Mouse (Mus musculus): ENCODE results near the gene Tmem39a. TPM values are rescaled to one million over a fixed set of nuclear protein-coding genes. Genes with fewer than 3 reads are reported as not detected.

Tmem39a gene
- polyA plus RNA-seq, 1 experiment from 2014 or later = 105 TPM

DNA sequence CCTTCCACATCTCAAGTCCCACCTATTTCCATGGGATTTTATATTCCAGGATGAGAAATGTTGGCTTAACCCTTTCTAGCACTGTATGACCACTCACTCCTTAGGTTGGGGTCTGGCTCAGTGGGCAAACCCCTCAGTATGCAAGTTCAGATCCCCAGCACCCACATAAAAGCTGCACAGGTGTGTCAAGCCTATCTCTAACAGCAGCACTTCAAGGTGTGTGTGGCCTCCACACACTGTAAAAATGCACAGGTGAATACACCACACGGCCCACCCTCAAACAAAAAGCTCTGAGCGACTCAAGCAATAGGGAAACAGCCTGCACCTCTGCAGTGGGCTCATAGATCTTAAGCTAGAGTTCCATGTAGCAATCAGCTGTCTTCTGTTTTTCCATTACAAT, 37.6 kb downstream of the Tmem39a start:
- H3K36me3 ChIP-seq = peaks cover 58% of the 10 kb centered on the region
- 89% methylated on average over 2 of the region's 2 CpGs for WGBS

DNA sequence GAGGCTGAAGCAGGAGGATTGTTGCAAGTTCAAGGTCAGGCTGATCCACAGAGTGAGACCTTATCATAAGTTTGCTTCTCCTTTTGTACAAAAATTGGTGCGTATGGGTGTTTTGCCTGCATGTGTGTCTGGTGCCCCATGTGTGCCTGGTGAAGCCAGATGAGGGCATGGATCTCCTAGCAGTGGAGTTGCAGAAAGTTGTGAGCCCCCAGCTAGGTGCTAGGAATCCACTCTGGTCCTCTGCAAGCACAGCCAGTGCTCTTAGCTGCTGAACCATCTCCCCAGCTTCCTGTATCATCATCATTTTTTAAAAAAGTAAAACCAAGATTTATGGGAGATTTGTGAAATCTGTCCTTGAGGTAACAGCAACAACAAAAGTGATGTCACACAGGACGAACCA, 38.2 kb downstream of the Tmem39a start:
- H3K36me3 ChIP-seq = peaks cover 58% of the 10 kb centered on the region
- 87% methylated on average over 2 of the region's 2 CpGs for WGBS

More for the DNA sequence above, 37.6 kb downstream of the Tmem39a start:
- DNase-seq (ENCODE audit: low spot score) = no peak
- H3K4me3 ChIP-seq = no peak overlapping the region
- H3K27ac ChIP-seq = no peak overlapping the region
- H3K27me3 ChIP-seq (ENCODE audit: insufficient read depth, poor library complexity, severe bottlenecking) = no peaks in the 10 kb centered on the region
- H3K9me3 ChIP-seq = no peaks in the 10 kb centered on the region
- H3K4me1 ChIP-seq = no peaks in the 10 kb centered on the region

DNA sequence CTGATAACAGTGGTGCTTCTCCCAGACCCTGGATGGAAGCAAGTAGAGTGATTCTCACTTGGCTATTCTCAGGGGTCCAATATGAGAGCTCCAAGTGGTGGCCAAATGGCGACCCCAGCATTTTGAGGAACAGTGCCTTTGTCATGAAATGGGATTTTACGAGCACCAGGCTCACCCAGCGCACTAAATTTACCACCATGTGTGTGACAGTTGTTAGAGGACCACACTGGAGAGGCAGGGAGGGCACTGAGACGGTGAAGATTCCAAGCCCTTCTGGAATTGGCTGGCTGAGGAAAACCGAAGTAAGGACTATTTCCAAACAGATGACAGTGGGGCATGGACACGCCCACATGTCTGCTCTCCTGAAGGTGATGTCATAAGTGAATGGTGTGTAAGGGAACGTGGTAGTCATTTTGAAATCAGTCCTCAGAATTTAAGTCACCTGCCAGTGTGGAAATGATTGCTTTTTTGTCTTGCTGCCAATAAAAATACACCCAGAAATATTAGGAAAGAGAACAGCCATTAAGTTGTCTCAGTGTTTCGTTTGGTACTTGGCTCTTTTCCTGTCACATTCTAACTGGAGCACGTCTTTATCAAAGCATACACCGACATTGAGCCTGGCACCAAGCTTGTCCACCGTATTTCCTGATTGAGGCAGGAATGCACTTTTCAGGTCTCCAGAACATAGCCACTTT, 40.6 kb downstream of the Tmem39a start:
- Histone ChIP-seq H3K4me3 (no peak overlapping the region), H3K27me3 (ENCODE audit: insufficient read depth, poor library complexity, severe bottlenecking) (no peaks in the 10 kb centered on the region), H3K4me1 (no peaks in the 10 kb centered on the region), H3K9me3 (no peaks in the 10 kb centered on the region), H3K27ac (no peak overlapping the region), H3K36me3 (peaks cover 64% of the 10 kb centered on the region)
- no peak for DNase-seq (ENCODE audit: low spot score)
- 75% methylated on average over 11 of the region's 11 CpGs for WGBS

More for the DNA sequence above, 38.2 kb downstream of the Tmem39a start:
- H3K9me3 ChIP-seq = no peaks in the 10 kb centered on the region
- no peak overlapping the region for H3K4me3 ChIP-seq
- no peak overlapping the region for H3K27ac ChIP-seq
- no peak for DNase-seq (ENCODE audit: low spot score)
- H3K27me3 ChIP-seq (ENCODE audit: insufficient read depth, poor library complexity, severe bottlenecking) = no peaks in the 10 kb centered on the region
- no peaks in the 10 kb centered on the region for H3K4me1 ChIP-seq

DNA sequence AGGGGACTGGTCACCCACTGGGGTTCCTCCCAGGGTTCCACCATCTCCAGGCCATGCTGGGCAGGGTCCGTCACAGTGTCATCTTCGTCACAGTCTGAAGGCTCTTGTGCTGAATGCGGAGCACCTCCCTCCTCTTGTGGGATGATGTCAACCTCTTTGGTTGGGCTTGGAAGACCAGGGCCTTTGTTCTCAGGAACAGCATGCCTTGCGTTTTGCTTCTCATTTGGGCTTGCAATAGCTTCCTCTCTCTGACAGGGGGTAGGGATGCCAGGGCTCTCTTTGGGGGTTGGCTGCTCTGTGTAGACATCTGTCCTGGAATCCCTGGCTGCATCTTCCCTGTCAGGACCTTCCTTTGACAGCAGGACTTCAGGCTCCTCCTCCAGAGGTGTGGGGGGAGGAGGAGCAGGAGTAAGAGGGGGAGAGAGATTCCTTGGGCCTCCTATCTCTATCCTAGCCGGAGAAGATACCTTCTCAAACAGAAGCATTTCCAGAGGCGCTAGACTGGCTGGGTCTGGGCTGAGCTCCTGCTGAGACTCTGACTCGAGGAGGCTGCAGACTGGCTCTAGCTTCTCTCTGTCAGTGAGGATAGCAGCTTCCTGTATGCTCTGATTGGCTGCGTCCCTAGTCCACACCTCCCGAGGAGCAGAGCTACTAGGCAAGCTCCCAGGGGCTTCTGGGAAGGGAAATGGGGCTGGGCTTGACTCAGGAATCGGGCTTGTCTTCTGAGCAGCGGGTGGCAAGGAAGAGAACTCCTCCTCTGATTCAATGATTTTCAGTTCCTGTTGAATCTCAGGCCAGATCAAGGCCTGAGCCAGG, 44.7 kb downstream of the Tmem39a start:
- peak; percentile 80 for DNase-seq (ENCODE audit: low spot score)
- Histone ChIP-seq H3K4me1 (no peaks in the 10 kb centered on the region), H3K36me3 (peaks cover 93% of the 10 kb centered on the region), H3K9me3 (no peaks in the 10 kb centered on the region), H3K27me3 (ENCODE audit: insufficient read depth, poor library complexity, severe bottlenecking) (no peaks in the 10 kb centered on the region), H3K4me3 (no peak overlapping the region), H3K27ac (no peak overlapping the region)
- 45% methylated on average over 11 of the region's 11 CpGs for WGBS

DNA sequence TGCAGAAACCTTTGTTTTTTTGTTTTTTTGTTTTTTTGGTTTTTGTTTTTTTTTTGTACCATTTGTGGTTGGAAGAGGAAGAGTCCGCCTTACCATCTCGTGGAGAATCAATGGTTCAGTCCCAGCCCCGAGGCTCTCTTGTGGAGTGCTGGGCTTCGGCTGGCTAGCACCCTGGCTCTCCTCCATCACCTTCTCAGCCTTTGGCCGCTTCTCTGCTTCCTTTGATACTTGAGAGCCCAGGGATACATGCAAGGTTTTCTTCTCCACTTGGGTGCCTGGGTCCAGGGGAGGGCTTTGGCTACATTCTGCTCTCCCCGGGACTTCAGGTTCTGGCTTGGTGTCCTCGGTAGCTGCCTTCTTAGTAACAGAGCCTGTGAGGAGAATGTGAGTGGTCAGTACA, 48.0 kb downstream of the Tmem39a start:
- DNase-seq (ENCODE audit: low spot score) = no peak
- no peaks in the 10 kb centered on the region for H3K9me3 ChIP-seq
- H3K4me1 ChIP-seq = no peaks in the 10 kb centered on the region
- H3K4me3 ChIP-seq = no peak overlapping the region
- no peaks in the 10 kb centered on the region for H3K27me3 ChIP-seq (ENCODE audit: insufficient read depth, poor library complexity, severe bottlenecking)
- 85% methylated on average over 7 of the region's 7 CpGs for WGBS
- peaks cover 98% of the 10 kb centered on the region for H3K36me3 ChIP-seq
- H3K27ac ChIP-seq = no peak overlapping the region

DNA sequence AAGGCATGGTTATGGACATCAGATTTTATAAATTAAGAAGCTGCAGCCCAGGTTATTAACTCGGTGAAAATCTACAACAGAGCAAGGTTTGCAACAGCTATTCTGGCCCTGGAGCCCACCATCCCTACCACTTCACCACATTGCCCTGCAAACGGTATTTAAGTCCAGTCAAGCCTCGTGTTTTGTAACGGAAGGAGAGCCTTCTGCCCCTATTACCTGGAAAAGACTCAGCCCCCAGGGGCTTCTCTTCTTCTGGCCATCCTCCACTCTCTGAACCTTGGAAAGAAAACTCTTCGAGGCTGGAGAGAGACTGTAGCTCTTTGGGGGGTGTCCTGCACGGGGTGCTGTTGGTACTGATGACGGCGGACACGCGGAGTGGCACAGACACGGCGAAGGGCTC, 50.2 kb downstream of the Tmem39a start:
- Histone ChIP-seq H3K4me1 (no peaks in the 10 kb centered on the region), H3K36me3 (peaks cover 98% of the 10 kb centered on the region), H3K27me3 (ENCODE audit: insufficient read depth, poor library complexity, severe bottlenecking) (no peaks in the 10 kb centered on the region), H3K27ac (no peak overlapping the region), H3K9me3 (no peaks in the 10 kb centered on the region), H3K4me3 (no peak overlapping the region)
- no peak for DNase-seq (ENCODE audit: low spot score)
- 77% methylated on average over 12 of the region's 12 CpGs for WGBS

DNA sequence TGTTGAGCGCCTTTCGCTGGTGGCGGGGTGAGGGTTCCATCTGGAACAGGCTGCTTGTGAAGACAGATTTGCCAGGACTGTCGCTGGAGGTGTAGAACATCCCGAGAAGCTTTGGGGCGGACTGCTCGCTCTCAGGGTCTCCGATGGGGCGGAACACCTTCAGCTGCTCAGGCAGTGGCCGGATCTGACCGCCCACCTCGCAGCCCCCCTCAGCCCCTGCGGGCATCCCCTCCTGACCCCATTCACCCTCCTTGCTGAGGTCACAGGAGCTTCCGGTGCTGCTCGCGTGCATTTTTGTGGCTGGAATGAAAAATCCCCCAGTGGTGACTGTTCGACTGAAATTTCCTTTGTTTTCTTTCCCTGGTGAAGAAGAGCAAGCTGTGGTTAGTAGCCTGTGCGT, 50.6 kb downstream of the Tmem39a start:
- Histone ChIP-seq H3K36me3 (peaks cover 98% of the 10 kb centered on the region), H3K9me3 (no peaks in the 10 kb centered on the region), H3K27me3 (ENCODE audit: insufficient read depth, poor library complexity, severe bottlenecking) (no peaks in the 10 kb centered on the region), H3K4me3 (no peak overlapping the region), H3K4me1 (no peaks in the 10 kb centered on the region), H3K27ac (no peak overlapping the region)
- no peak for DNase-seq (ENCODE audit: low spot score)
- WGBS = 70% methylated on average over 18 of the region's 18 CpGs

DNA sequence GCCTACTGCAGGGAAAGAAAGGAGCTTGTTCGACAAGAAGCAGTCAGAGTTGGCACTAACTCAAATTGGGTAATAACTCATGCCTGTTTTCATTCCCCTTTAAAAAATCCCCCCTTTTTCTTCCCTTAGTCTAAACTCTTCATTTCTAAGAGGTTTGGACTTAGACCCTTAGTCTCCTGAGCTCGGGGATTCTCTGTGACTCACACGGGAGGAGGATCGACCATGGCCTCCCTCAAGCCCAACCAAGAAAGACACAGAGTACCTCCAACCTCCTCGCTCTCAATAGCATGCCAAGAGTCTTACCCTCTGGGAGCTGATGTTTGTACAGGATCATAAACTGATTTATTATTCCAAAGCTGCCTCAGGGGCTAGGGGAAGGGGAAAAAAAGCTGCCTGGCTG, 54.1 kb downstream of the Tmem39a start:
- Histone ChIP-seq H3K36me3 (peaks cover 98% of the 10 kb centered on the region), H3K27me3 (ENCODE audit: insufficient read depth, poor library complexity, severe bottlenecking) (no peaks in the 10 kb centered on the region), H3K4me3 (no peak overlapping the region), H3K9me3 (no peaks in the 10 kb centered on the region), H3K4me1 (no peaks in the 10 kb centered on the region), H3K27ac (no peak overlapping the region)
- WGBS = 83% methylated on average over 5 of the region's 5 CpGs
- DNase-seq (ENCODE audit: low spot score) = no peak

DNA sequence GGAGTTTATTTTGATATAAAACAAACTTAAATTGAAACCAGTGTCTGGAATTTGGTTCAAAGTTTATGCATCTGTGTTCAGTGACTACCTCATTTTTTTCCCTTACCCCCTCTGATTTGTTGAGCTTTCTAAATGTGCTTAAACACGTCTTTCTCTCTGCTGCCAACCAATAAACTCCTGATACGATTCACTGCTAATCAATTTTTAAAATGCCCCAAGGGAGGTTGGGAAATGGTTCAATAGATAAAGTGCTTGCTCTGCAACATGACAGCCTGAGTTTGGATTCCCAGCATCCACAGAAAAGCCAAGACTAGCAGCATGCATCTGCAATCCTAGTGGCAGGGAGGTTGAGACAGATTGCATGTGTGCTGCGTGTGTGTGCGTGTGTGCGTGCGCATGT, 55.1 kb downstream of the Tmem39a start:
- no peak for DNase-seq (ENCODE audit: low spot score)
- Histone ChIP-seq H3K27ac (no peak overlapping the region), H3K4me1 (no peaks in the 10 kb centered on the region), H3K4me3 (no peak overlapping the region), H3K36me3 (peaks cover 98% of the 10 kb centered on the region), H3K27me3 (ENCODE audit: insufficient read depth, poor library complexity, severe bottlenecking) (no peaks in the 10 kb centered on the region), H3K9me3 (no peaks in the 10 kb centered on the region)
- 89% methylated on average over 6 of the region's 6 CpGs for WGBS

DNA sequence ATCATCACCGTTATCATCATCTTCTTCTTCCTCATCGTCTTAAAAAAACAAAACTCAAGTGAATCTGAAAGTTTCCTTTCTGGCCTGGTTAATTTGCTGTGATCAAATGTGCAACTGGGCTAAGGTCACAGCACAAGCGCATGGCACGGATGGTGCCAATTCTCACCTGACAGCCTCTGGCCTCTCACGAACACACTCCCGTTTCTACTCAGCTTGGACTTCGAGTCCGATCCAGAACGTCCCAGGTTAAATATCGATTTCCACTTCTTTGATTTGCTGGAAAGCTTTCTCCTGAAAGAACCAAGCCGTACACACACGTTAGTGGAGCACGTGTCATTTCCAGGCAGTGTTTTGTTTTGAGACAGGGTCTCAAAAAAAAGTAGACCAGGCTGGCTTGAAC, 59.5 kb downstream of the Tmem39a start:
- peaks cover 92% of the 10 kb centered on the region for H3K36me3 ChIP-seq

DNA sequence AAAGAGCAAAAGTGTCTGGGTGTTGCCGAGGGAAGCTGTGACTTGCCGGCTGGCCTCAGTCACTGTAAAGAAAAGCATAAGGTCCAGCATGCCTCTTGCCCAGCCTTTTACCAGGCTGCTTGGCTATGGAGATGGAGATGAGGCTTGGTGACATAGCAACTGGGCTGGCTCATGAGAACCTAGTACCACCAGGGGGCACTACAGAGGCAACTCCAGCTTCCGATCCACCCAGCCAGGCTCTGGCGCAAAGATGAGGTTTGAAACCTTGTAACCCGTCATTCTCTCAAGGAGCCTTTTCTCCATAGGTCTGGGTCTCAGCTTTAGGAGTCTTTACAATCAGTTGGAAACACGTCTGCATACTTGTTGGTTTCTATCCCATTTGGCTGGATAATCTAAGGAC, 60.6 kb downstream of the Tmem39a start:
- no peaks in the 10 kb centered on the region for H3K9me3 ChIP-seq
- no peak overlapping the region for H3K27ac ChIP-seq
- H3K4me3 ChIP-seq = no peak overlapping the region
- WGBS = 30% methylated on average over 6 of the region's 6 CpGs
- no peaks in the 10 kb centered on the region for H3K27me3 ChIP-seq (ENCODE audit: insufficient read depth, poor library complexity, severe bottlenecking)
- DNase-seq (ENCODE audit: low spot score) = peak; percentile 82
- H3K4me1 ChIP-seq = peaks cover 21% of the 10 kb centered on the region
- H3K36me3 ChIP-seq = peaks cover 91% of the 10 kb centered on the region

More for the DNA sequence above, 59.5 kb downstream of the Tmem39a start:
- Histone ChIP-seq H3K27me3 (ENCODE audit: insufficient read depth, poor library complexity, severe bottlenecking) (no peaks in the 10 kb centered on the region), H3K4me1 (peaks cover 11% of the 10 kb centered on the region; the same call in 1 of the 2 replicates), H3K27ac (no peak overlapping the region), H3K4me3 (no peak overlapping the region), H3K9me3 (no peaks in the 10 kb centered on the region)
- 92% methylated on average over 13 of the region's 13 CpGs for WGBS
- DNase-seq (ENCODE audit: low spot score) = no peak

DNA sequence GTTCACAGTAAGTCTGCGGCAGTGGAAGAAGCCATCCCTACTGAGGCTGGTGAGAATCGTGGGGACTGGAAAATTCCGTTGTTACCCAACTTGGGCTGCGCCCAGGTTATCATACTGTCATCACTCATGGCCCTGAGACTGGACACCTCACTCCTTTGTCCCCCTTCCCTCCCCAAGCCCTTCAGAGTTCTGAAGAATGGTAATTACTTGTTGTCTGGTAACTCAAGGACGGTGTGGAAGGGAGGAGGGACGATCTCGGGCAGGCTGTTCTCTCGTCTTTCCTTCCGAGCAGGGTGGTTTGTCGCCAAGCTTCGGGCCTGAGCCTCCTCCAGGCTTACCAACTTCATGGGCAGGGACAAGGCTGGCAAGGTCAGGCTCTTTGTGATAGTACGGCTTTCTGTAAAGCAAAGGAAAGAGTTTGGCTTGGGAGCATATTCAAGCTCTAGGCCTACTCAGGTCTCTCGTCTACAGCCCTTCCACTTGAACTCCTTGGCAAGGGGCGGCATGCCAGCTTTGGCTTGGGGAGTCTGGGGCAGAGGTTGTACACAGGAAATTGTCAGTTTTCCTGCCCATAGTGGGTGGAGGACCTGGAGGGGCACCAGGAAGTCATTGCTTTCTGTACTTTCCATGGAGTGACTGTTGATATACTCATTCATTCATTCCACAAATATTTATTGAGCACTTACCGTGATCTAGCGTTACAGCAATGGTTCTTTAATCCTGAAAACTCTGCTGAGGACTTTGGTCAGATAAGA, 62.4 kb downstream of the Tmem39a start:
- Histone ChIP-seq H3K27ac (peak overlapping the region; percentile 72; the same call in 1 of the 2 replicates), H3K27me3 (ENCODE audit: insufficient read depth, poor library complexity, severe bottlenecking) (no peaks in the 10 kb centered on the region), H3K36me3 (peaks cover 93% of the 10 kb centered on the region), H3K9me3 (no peaks in the 10 kb centered on the region), H3K4me3 (no peak overlapping the region), H3K4me1 (peaks cover 39% of the 10 kb centered on the region)
- 61% methylated on average over 16 of the region's 16 CpGs for WGBS
- no peak for DNase-seq (ENCODE audit: low spot score)

DNA sequence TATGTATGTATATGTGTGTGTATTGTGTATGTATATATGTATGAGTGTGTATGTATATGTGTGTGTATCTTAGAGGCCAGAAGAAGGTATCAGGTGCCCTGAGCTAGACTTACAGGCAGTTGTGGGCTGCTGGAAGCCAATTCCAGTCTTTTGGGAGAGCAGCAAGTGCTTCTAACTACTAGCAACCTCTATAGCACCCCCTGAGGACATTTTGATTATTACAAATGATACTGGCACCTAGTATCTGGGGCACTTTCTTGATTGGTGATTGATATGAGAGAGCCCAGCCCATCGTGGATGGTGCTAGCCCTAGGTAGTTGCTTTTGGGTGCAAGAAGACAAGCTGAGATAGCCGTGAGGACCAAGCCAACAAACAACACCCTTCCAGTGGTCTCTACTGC, 63.8 kb downstream of the Tmem39a start:
- DNase-seq (ENCODE audit: low spot score) = no peak
- Histone ChIP-seq H3K4me1 (peaks cover 52% of the 10 kb centered on the region), H3K36me3 (peaks cover 79% of the 10 kb centered on the region)

More for the DNA sequence above, 63.8 kb downstream of the Tmem39a start:
- Histone ChIP-seq H3K9me3 (no peaks in the 10 kb centered on the region), H3K27me3 (ENCODE audit: insufficient read depth, poor library complexity, severe bottlenecking) (no peaks in the 10 kb centered on the region), H3K4me3 (no peak overlapping the region), H3K27ac (peak overlapping the region; percentile 22; the same call in 1 of the 2 replicates)
- WGBS = 70% methylated on average over 2 of the region's 2 CpGs

All from heart, embryonic 10.5 days (tissue).